Mouse (Mus musculus): ENCODE data around the gene Tshr. TPM values are rescaled to one million over a fixed set of nuclear protein-coding genes. Genes with fewer than 3 reads are reported as not detected.

Tshr gene
- polyA plus RNA-seq, 1 experiment from 2014 or later, result 0.73 TPM

DNA sequence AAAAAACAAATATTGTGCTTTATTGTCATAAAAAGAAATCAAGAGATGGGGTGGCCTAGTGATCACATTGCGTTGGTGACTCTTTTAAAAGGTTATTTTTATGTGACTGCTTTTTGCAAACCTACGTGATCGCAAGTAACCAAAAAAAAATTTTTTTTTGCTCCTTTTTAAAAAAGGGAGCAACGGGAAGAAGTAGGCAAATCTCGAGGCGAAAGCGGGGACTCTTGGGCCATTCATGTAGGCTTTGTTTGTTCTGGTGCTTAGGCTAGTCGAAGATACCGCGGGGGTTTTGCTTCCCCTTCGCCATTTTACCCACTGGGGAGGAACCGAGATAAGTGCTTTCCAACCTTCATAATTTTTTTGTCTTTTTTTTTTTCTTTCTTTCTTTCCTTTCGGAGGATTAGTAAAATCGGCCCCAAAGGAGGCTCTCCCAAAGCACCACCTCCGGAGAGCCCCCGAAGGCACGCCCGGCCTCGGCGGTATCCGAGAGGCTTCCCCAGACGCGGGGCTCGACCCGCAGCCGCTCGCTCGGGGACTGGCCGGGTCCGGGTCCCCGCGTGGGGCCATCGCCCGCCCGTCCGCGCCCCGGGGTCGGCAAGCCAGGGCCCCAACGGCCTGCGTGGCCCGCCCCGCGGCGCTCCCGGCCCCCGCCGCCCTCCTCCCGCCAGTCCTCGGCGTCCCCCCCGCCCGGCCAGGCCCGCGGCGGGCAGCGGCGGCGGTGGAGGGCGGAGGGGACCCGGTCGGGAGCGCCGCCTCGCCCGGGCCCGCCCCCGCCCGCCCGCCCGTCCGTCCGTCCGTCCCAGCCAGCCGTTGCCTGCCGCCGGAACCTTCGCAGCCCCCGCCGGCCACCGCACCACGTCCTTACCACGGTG lies 204.5 kb downstream of the Tshr start:
- H3K4me3 ChIP-seq (ENCODE audit: low read length), result peak overlapping the region; percentile 87
- H3K27me3 ChIP-seq (ENCODE audit: control insufficient read depth, insufficient read depth, low read length), result no peaks in the 10 kb centered on the region
- H3K36me3 ChIP-seq (ENCODE audit: control insufficient read depth, insufficient read depth, low read length), result peaks cover 18% of the 10 kb centered on the region
- H3K4me1 ChIP-seq (ENCODE audit: control insufficient read depth, insufficient read depth, low read length), result peaks cover 14% of the 10 kb centered on the region
- peak overlapping the region; percentile 100 for H3K27ac ChIP-seq (ENCODE audit: low read depth, low read length)
- WGBS, result under 1% methylated on average over 58 of the region's 83 CpGs
- no peaks in the 10 kb centered on the region for H3K9me3 ChIP-seq (ENCODE audit: control insufficient read depth, low read length)
- H3K9ac ChIP-seq (ENCODE audit: low read depth, low read length), result peak overlapping the region; percentile 100
- ATAC-seq (ENCODE audit: low FRiP score, low TSS enrichment), result peak; percentile 7; the same call in 1 of the 2 replicates
- H3K4me2 ChIP-seq (replicated peaks; ENCODE audit: low read depth, low read length), result peak overlapping the region; percentile 47

DNA sequence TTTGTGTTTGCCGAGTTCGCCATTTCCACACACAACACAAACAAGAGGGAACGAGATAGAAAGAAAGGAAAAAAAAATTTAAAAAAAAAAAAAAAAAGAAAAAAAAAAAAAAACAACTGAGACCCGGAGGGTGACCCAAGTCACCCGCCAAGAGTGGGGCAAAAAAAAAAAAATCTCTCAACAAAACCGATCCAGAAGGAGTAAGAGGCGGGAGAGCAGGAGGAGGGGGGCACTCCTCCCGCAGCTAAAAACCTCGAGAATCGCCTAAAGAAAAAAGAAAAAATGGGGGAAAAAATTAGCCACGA lies 205.1 kb downstream of the Tshr start:
- Histone ChIP-seq H3K27me3 (ENCODE audit: control insufficient read depth, insufficient read depth, low read length) (no peaks in the 10 kb centered on the region), H3K9ac (ENCODE audit: low read depth, low read length) (peak overlapping the region; percentile 100), H3K9me3 (ENCODE audit: control insufficient read depth, low read length) (no peaks in the 10 kb centered on the region), H3K27ac (ENCODE audit: low read depth, low read length) (peak overlapping the region; percentile 100), H3K4me1 (ENCODE audit: control insufficient read depth, insufficient read depth, low read length) (peaks cover 14% of the 10 kb centered on the region), H3K4me2 (replicated peaks; ENCODE audit: low read depth, low read length) (peak overlapping the region; percentile 47; the same call in 1 of the 2 replicates), H3K36me3 (ENCODE audit: control insufficient read depth, insufficient read depth, low read length) (peaks cover 12% of the 10 kb centered on the region), H3K4me3 (ENCODE audit: low read length) (peak overlapping the region; percentile 87)
- ATAC-seq (ENCODE audit: low FRiP score, low TSS enrichment), result no peak
- under 1% methylated on average over 11 of the region's 11 CpGs for WGBS

DNA sequence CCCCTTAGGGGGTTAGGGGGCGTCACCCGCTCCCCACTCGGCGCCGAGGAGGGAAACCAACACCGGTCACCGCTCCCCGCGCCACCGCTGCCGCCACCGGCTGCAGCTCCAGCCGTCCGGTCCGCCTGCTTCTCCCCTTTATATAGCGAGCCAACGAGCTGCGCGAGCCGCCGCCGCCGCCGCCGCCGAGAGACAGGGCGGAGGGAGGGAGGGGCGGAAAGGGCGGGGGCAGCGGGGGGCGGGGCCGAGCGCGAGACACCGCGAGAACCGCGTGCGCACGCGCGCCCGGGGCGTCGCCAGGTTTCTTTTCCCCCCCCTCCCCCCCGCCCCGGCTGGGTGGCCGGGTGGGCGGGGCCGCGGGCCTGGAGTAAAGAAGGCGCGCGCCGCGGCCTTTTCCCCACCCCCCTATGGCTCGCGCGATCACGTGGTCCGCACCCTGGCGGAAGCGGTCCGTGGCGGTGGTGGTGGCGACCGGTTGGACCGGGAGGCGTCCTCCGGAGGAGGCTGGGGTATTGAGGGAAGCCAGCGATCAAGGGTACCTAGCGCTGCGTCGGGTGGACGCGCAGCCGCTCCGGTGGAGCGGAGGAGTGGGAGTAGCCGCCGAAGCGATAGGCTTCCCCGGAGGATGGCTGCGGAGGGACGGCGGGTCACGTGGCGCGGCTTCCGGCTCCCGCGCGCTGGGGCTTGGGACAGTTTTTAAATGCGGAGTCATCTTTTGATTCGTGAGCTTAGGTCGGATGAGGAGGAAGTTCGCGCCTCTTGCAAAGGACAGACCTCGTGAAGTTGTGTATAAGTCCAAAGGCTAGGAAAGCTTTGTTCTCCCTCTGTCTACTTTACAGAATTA lies 205.7 kb downstream of the Tshr start, which contains the start of gene Gtf2a1:
Gtf2a1 (minus strand) TSS at position 641 of the 844 bp plus-strand sequence.
- Histone ChIP-seq H3K4me1 (ENCODE audit: control insufficient read depth, insufficient read depth, low read length) (peaks cover 14% of the 10 kb centered on the region), H3K4me2 (replicated peaks; ENCODE audit: low read depth, low read length) (peak within 1 kb of the TSS; percentile 79), H3K9me3 (ENCODE audit: control insufficient read depth, low read length) (no peaks in the 10 kb centered on the region), H3K36me3 (ENCODE audit: control insufficient read depth, insufficient read depth, low read length) (peaks cover 7% of the 10 kb centered on the region), H3K27ac (ENCODE audit: low read depth, low read length) (peak within 1 kb of the TSS; percentile 100), H3K4me3 (ENCODE audit: low read length) (peak within 1 kb of the TSS; percentile 87), H3K9ac (ENCODE audit: low read depth, low read length) (peak within 1 kb of the TSS; percentile 100), H3K27me3 (ENCODE audit: control insufficient read depth, insufficient read depth, low read length) (no peaks in the 10 kb centered on the region)
- under 1% methylated on average over 86 of the region's 99 CpGs for WGBS
- peak; percentile 91 for ATAC-seq (ENCODE audit: low FRiP score, low TSS enrichment)

DNA sequence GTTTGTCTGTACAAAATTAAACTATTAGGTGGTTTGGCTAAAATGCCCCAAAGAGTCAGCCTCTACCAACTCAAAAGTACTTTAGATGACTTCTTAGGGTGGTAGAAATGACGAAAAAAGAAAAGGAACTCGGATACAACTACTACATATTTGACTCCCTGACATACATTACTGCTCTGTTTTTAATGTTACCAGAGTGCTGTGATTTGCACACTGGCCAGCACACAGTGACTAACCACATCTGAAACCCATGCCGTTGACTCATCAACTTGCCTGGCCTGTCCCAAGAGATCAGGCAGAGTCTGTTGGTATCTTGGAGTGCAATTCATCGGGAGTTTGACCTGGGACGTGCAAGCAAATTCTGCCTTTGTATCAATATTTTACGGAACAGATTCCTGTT lies 206.4 kb downstream of the Tshr start:
- peak overlapping the region; percentile 96 for H3K27ac ChIP-seq (ENCODE audit: low read depth, low read length)
- peaks cover 14% of the 10 kb centered on the region for H3K4me1 ChIP-seq (ENCODE audit: control insufficient read depth, insufficient read depth, low read length)
- peak overlapping the region; percentile 100 for H3K9ac ChIP-seq (ENCODE audit: low read depth, low read length)
- 29% methylated on average over 6 of the region's 6 CpGs for WGBS
- peak overlapping the region; percentile 87 for H3K4me3 ChIP-seq (ENCODE audit: low read length)
- H3K36me3 ChIP-seq (ENCODE audit: control insufficient read depth, insufficient read depth, low read length), result 0 out of 2 replicates have a peak, but pooled peaks cover 3% of the 10 kb centered on the region
- peak overlapping the region; percentile 79 for H3K4me2 ChIP-seq (replicated peaks; ENCODE audit: low read depth, low read length)
- H3K9me3 ChIP-seq (ENCODE audit: control insufficient read depth, low read length), result no peaks in the 10 kb centered on the region
- no peak for ATAC-seq (ENCODE audit: low FRiP score, low TSS enrichment)
- no peaks in the 10 kb centered on the region for H3K27me3 ChIP-seq (ENCODE audit: control insufficient read depth, insufficient read depth, low read length)

DNA sequence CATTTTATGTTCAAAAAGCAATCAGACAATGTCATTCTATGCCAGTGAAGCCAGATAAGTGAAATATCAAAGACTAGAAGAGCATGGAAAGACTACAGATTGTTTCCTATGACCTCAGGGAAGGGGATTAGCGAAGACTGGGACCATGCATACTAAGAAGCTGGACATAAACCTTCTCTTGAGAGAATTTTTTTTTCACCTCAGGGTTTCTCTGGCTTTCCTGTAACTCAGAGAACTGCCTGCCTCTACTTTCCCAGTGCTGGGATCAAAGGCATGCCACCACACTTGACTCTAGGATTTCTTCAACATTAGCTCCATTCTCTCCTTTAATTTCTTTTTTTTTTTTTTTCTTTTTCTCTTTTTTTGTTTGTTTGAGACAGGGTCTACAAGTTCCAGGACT lies 206.8 kb downstream of the Tshr start:
- Histone ChIP-seq H3K4me2 (replicated peaks; ENCODE audit: low read depth, low read length) (peak overlapping the region; percentile 79), H3K9me3 (ENCODE audit: control insufficient read depth, low read length) (no peaks in the 10 kb centered on the region), H3K27ac (ENCODE audit: low read depth, low read length) (peak overlapping the region; percentile 96; the same call in 1 of the 2 replicates), H3K9ac (ENCODE audit: low read depth, low read length) (peak overlapping the region; percentile 100; the same call in 1 of the 2 replicates), H3K4me1 (ENCODE audit: control insufficient read depth, insufficient read depth, low read length) (peaks cover 14% of the 10 kb centered on the region), H3K27me3 (ENCODE audit: control insufficient read depth, insufficient read depth, low read length) (no peaks in the 10 kb centered on the region), H3K36me3 (ENCODE audit: control insufficient read depth, insufficient read depth, low read length) (no peaks in the 10 kb centered on the region), H3K4me3 (ENCODE audit: low read length) (peak overlapping the region; percentile 87)
- WGBS, result 90% methylated on average over 1 of the region's 1 CpGs
- no peak for ATAC-seq (ENCODE audit: low FRiP score, low TSS enrichment)

DNA sequence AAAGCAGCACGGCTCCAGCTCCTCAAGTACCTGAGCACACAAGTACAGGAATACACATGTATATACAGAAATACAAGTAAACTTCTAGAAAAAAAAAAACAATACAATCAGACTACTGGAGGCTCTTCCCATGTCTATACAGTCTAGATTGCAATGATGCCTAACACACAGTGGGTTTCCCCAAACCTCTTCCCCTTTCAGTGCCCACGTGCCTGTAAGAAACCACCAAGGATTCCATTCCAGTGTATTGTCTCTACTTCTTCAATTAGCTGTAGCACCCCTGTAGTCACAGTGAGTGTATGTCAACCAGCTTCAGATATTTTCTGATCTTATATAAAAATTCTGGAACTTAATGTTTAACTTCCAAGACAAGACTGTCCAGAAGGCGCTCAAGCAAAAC lies 207.8 kb downstream of the Tshr start:
- WGBS, result 90% methylated on average over 3 of the region's 3 CpGs
- Histone ChIP-seq H3K9me3 (ENCODE audit: control insufficient read depth, low read length) (no peaks in the 10 kb centered on the region), H3K9ac (ENCODE audit: low read depth, low read length) (no peak overlapping the region), H3K4me3 (ENCODE audit: low read length) (no peak overlapping the region), H3K27me3 (ENCODE audit: control insufficient read depth, insufficient read depth, low read length) (no peaks in the 10 kb centered on the region), H3K36me3 (ENCODE audit: control insufficient read depth, insufficient read depth, low read length) (no peaks in the 10 kb centered on the region), H3K27ac (ENCODE audit: low read depth, low read length) (no peak overlapping the region), H3K4me1 (ENCODE audit: control insufficient read depth, insufficient read depth, low read length) (peaks cover 11% of the 10 kb centered on the region), H3K4me2 (replicated peaks; ENCODE audit: low read depth, low read length) (no peak overlapping the region)
- no peak for ATAC-seq (ENCODE audit: low FRiP score, low TSS enrichment)

Other genes with a start within 250 kb of the Tshr start
- 7.4 and 8.6 TPM in 2 replicates for gene Cep128, start 154 bp upstream of the Tshr start, polyA plus RNA-seq (2014; fragmentation: Nextera tagmentation; extraction: Ambion mirVana)
- gene Gtf2a1, start 205.9 kb downstream of the Tshr start, polyA plus RNA-seq (2014; fragmentation: Nextera tagmentation; extraction: Ambion mirVana), result 33.4 and 45.7 TPM in 2 replicates

Data from kidney, embryonic 14.5 days (tissue).